Mouse (Mus musculus) heart, embryonic 13.5 days (tissue): ENCODE results near the gene Hist2h3c2. TPM values are rescaled to one million over a fixed set of nuclear protein-coding genes. Genes with fewer than 3 reads are reported as not detected.

Source experiments
- ATAC-seq: fragments of 200-750 bp; cut with Nextera tagmentation; 2 replicates; pipeline ENCODE4 v1.8.0; 2017; ENCODE audit warnings: moderate TSS enrichment; ENCODE audit not compliant: insufficient number of reproducible peaks, low FRiP score, low TSS enrichment; ENCODE audit errors: extremely low read depth
- H3K27ac ChIP-seq: fragments of 300-500 bp; sonication (generic); replicated peaks from 2 replicates; pipeline ENCODE4 v1.5.1; 2015; ENCODE audit warnings: moderate library complexity, mild to moderate bottlenecking, inconsistent platforms
- H3K27me3 ChIP-seq: fragments of 300-500 bp; sonication (generic); replicated peaks from 2 replicates; pipeline ENCODE4 v1.6.1; 2015; ENCODE audit warnings: mild to moderate bottlenecking, inconsistent platforms
- H3K36me3 ChIP-seq: fragments of 300-500 bp; sonication (generic); 2 replicates; pipeline ENCODE4 v1.6.1; 2015; ENCODE audit warnings: mild to moderate bottlenecking, inconsistent platforms
- H3K4me1 ChIP-seq: fragments of 300-500 bp; sonication (generic); 2 replicates; pipeline ENCODE4 v1.6.1; 2015; ENCODE audit warnings: inconsistent platforms
- H3K4me2 ChIP-seq: fragments of 300-500 bp; sonication (generic); 2 replicates; pipeline ENCODE4 v1.6.1; 2015; ENCODE audit warnings: inconsistent platforms, mild to moderate bottlenecking, moderate library complexity
- H3K4me3 ChIP-seq: fragments of 300-500 bp; sonication (generic); 2 replicates; pipeline ENCODE4 v1.5.1; 2015; ENCODE audit warnings: moderate library complexity, mild to moderate bottlenecking, inconsistent platforms
- H3K9ac ChIP-seq: fragments of 300-500 bp; sonication (generic); 2 replicates; pipeline ENCODE4 v1.6.1; 2015; ENCODE audit warnings: inconsistent platforms, mild to moderate bottlenecking, moderate library complexity
- H3K9me3 ChIP-seq: fragments of 300-500 bp; sonication (generic); 2 replicates; pipeline ENCODE4 v1.6.1; 2016; ENCODE audit warnings: inconsistent platforms
- WGBS: fragments of 180-500 bp; shearing (Covaris S2); methylation state at CpG from one replicate; pipeline ENCODE4 v1.1.7; 2015; ENCODE audit warnings: mixed read lengths; 5-methylcytosine and 5-hydroxymethylcytosine counted together
- polyA plus RNA-seq: library from polyadenylated mRNA; unstranded; fragments of >200 nt; fragmentation: Nextera tagmentation; extraction: Ambion mirVana; gene quantifications from 2 replicates; pipeline ENCODE4 v1.2.1, GENCODE M21; 2015

Hist2h3c2 gene
- polyA plus RNA-seq, 1 experiment from 2014 or later: 4.3 TPM

DNA sequence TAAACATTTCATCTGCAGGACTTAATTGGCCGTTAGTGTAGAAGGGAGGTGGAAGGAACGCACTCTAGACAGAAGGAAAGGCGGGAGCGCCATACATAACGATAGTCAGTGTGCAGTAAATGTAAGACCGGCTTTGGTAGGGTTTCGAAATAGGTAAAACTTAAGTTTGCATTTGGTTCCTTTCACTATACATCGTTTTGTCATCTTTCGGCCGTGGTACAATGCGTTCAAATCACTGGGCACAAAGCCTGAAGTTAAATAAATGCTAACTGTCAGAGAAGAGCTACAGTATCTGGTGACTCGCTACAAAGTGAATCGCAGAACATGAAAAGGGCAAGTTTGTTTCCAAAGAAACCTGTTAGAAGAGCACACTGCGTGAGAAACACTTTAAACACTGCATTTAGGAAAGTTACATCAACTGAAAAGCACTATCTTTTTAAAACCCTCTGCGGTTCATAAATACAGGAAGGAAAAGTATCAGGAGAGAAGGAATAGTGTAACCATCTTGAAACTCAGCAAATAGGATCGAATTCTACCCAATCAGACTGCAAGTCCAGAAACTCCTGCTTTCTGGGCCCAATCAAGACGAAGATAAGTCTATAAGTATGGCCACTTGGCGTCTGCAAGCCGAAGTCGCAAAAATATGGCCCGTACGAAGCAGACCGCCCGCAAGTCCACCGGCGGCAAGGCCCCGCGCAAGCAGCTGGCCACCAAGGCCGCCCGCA lies 29.3 kb upstream of the Hist2h3c2 start, which contains the start of gene Hist2h3b:
Gene Hist2h3b, plus strand, starts transcription at position 604 of the 725 bp plus-strand sequence.
- H3K9ac ChIP-seq: peak within 1 kb of the TSS; percentile 85
- H3K36me3 ChIP-seq: no peaks in the 10 kb centered on the region
- H3K4me2 ChIP-seq: peak within 1 kb of the TSS; percentile 86
- no peaks in the 10 kb centered on the region for H3K9me3 ChIP-seq
- no peak for ATAC-seq
- no peaks in the 10 kb centered on the region for H3K27me3 ChIP-seq
- H3K27ac ChIP-seq: peak within 1 kb of the TSS; percentile 95
- H3K4me1 ChIP-seq: peaks cover 29% of the 10 kb centered on the region
- H3K4me3 ChIP-seq: peak within 1 kb of the TSS; percentile 62
- WGBS: 22% methylated on average over 30 of the region's 30 CpGs

DNA sequence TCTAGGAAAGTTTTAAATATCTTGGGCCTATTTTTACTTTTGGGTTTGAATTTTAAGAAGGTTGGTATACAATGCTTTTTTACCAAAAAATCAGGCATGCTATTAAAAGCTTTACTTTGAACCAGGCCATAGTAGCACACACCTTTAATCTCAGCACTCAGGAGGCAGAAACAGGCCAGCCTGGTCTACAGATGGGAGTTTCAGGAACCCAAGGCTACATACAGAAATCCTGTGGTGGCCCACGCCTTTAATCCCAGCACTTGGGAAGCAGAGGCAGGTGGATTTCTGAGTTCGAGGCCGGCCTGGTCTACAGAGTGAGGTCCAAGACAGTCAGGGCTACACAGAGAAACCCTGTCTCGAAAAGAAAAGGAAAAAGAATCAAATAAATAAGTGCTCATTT lies 28.6 kb upstream of the Hist2h3c2 start:
- H3K9me3 ChIP-seq: no peaks in the 10 kb centered on the region
- H3K27ac ChIP-seq: peak overlapping the region; percentile 81
- H3K36me3 ChIP-seq: no peaks in the 10 kb centered on the region
- H3K4me1 ChIP-seq: peaks cover 30% of the 10 kb centered on the region
- no peaks in the 10 kb centered on the region for H3K27me3 ChIP-seq
- 84% methylated on average over 4 of the region's 4 CpGs for WGBS
- H3K9ac ChIP-seq: no peak overlapping the region
- H3K4me2 ChIP-seq: peak overlapping the region; percentile 86
- ATAC-seq: no peak
- no peak overlapping the region for H3K4me3 ChIP-seq

DNA sequence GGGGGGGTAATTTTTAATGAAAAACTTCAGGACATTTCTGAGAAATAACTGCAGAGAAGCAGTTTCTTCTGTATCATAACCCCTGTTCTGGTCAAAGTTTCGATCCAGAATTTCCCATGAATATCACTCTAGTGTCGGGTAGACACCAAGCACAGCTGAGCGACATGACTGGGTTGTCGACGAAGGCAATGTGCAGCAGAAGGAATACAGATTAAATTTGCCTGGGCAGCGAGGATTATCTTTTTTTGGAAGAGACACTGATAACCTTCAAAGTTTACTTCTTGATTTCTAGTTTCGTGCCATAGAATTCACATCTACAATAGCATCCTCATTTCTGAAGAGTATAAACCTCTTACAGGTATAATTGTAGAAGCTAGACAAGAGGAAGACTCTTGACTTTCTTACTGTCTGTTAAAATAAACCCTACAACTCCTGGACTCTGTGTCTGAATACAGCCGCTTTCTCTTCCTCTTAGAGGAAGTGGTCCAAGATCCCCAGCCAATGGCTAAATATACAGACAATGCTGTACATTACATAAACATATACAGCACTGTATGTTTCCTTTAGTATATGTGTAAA lies 27.3 kb upstream of the Hist2h3c2 start:
- H3K4me3 ChIP-seq: no peak overlapping the region
- no peak overlapping the region for H3K9ac ChIP-seq
- no peaks in the 10 kb centered on the region for H3K36me3 ChIP-seq
- H3K27me3 ChIP-seq: no peaks in the 10 kb centered on the region
- H3K27ac ChIP-seq: no peak overlapping the region
- H3K4me2 ChIP-seq: no peak overlapping the region
- WGBS: 61% methylated on average over 8 of the region's 8 CpGs
- peaks cover 43% of the 10 kb centered on the region for H3K4me1 ChIP-seq
- H3K9me3 ChIP-seq: no peaks in the 10 kb centered on the region
- no peak for ATAC-seq

DNA sequence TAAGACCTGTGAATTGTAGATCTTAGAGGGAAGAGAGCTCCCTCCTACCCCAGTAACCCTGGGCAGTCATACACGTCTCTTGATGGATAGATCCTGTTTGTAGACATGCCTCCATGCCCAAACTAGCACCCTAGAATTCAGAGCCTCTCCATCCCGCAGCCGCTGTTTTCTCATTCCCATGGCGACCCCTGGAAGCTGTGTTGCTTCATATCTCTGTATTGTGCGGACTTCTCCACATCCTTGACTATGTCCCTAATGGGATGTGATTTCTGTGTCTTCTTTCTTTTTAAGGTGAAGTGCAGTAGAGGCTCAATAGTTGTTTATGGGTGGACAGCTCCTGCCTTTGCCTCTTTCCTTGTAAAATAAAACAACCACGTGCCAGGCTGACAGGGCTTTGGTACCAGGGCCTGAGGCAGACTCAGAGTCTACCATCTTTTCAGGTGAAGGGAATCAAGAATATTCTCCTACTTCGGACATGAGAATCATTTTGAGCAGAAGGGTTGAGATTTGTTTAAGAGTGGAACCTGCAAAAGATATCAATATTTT lies 25.6 kb upstream of the Hist2h3c2 start:
- no peaks in the 10 kb centered on the region for H3K27me3 ChIP-seq
- peaks cover 41% of the 10 kb centered on the region for H3K4me1 ChIP-seq
- peak overlapping the region; percentile 96 for H3K27ac ChIP-seq
- peak overlapping the region; percentile 94 for H3K9ac ChIP-seq
- no peaks in the 10 kb centered on the region for H3K9me3 ChIP-seq
- 72% methylated on average over 7 of the region's 7 CpGs for WGBS
- H3K4me3 ChIP-seq: peak overlapping the region; percentile 58
- H3K4me2 ChIP-seq: peak overlapping the region; percentile 85
- no peaks in the 10 kb centered on the region for H3K36me3 ChIP-seq
- no peak for ATAC-seq

DNA sequence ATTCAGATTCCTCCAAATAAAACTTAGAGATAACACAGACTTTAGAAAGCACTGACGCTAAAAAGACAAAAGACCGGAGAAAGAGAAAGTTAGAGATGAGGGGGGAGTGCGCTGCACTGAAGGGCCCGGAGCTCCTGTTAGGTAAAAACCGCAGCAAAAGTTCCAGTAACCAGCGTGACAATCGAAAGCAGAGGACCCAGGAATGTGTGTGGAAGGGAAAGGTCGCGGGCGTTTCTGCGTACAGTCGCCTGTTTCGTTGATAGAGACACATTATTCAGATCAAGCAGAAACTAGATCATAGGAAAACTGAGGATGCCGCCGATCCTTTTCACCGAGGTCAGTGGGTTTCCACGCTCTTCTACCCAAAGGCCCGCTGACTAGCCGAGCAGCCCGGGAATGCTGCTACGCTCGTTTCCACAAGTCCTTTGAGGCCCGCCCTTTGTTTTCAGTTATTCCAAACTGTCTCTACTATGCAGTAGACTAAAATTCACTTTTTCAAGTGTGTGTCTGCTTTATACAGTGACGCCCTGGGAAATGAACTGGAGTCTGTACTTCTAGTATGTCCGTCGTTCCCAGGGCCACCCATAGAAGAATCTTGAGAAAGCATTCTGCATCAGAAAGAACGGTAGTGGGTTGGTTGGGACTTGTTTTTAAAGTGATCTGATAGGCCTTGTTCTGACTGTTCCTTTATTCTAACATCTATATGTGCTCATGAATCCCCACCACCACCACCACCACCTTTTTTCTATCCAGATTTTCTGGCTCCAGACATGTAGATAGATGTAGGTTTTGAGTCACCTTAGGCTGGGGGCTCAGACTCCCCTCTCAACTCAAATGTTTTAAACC lies 24.9 kb upstream of the Hist2h3c2 start:
- Histone ChIP-seq H3K4me3 (peak overlapping the region; percentile 58), H3K9me3 (no peaks in the 10 kb centered on the region)
- ATAC-seq: no peak

DNA sequence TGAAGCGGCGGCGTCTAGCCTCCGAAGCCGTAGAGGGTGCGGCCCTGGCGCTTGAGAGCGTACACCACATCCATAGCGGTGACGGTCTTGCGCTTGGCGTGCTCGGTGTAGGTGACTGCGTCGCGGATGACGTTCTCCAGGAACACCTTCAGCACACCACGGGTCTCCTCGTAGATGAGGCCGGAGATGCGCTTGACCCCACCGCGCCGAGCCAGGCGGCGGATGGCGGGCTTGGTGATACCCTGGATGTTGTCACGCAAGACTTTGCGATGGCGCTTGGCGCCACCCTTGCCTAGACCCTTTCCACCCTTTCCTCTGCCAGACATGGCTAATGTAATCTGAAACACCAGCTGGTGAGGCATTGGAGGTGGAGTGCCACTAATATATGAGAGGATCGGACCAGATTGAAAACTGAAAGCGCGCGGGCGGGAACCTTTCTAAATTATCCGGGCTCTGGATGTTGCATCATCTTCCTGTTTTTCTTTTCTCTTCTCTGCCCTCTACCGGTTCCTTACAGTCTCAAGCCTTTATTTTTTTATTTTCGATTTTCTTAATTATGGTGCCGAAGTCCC lies 24.1 kb upstream of the Hist2h3c2 start, which contains the start of gene Hist2h4:
Gene Hist2h4, minus strand, starts transcription at position 333 of the 572 bp plus-strand sequence.
- Histone ChIP-seq H3K4me1 (peaks cover 37% of the 10 kb centered on the region), H3K9ac (peak within 1 kb of the TSS; percentile 94), H3K9me3 (no peaks in the 10 kb centered on the region), H3K36me3 (no peaks in the 10 kb centered on the region), H3K4me2 (peak within 1 kb of the TSS; percentile 85), H3K4me3 (peak within 1 kb of the TSS; percentile 58), H3K27me3 (no peaks in the 10 kb centered on the region), H3K27ac (peak within 1 kb of the TSS; percentile 96)
- ATAC-seq: peak; percentile 54; the same call in 1 of the 2 replicates
- under 1% methylated on average over 40 of the region's 40 CpGs for WGBS

More for the DNA sequence above, 24.9 kb upstream of the Hist2h3c2 start:
- Histone ChIP-seq H3K27me3 (no peaks in the 10 kb centered on the region), H3K27ac (peak overlapping the region; percentile 96), H3K9ac (peak overlapping the region; percentile 94), H3K4me1 (peaks cover 39% of the 10 kb centered on the region), H3K36me3 (no peaks in the 10 kb centered on the region), H3K4me2 (peak overlapping the region; percentile 85)
- 8% methylated on average over 27 of the region's 27 CpGs for whole genome bisulfite sequencing

DNA sequence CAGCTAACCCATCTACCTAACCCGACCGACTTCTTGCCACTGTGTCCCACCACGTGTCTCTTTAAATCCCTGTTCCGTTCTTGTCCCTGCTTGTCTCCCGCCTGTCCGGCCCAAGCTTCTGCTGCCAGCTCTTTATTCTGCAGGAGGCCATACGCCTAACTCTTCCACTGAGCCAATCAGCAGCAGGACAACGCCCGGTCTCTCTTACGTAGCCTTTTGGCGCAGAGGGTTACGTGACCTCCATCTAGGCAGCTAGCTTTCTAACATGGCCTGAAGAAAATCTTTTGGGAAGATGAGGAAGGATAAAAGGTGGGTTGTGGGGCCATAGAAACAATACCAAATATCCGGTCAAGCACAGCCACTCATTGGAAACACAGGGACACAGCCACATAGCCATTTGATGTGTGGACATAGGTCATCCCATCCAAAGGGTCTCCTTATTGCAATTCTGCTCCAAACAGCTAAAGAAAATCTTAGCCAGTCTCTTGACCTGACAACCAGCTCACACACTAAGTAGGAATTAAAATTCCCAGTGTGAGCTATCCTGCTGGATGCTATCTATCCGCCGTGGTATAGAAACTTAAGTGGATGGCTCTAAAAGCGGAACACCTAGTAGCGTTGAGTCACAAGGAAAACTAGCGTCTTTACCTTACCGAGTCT lies 23.4 kb upstream of the Hist2h3c2 start:
- no peaks in the 10 kb centered on the region for H3K27me3 ChIP-seq
- WGBS: under 1% methylated on average over 19 of the region's 19 CpGs
- peak; percentile 81 for ATAC-seq

DNA sequence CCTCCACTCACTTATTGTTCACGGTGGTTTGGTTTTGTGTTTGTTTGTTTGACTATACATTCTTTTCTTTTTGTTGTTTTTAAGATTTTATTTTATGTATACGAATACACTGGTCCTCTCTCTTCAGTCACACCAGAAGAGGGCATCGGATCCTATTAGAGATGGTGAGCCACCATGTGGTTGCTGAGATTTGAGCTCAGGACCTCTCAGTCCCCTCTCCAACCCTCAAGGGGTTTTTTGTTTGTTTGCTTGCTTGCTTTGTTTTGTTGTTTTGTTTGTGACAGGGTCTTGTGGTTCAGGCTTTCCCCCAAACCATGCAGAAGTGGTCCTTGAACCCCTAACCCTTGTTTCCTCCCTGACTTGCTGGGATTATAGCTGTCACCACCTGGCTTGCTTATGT lies 22.7 kb upstream of the Hist2h3c2 start:
- WGBS: 58% methylated on average over 3 of the region's 3 CpGs
- Histone ChIP-seq H3K36me3 (no peaks in the 10 kb centered on the region), H3K4me3 (peak overlapping the region; percentile 58), H3K9me3 (no peaks in the 10 kb centered on the region), H3K4me2 (peak overlapping the region; percentile 85), H3K9ac (peak overlapping the region; percentile 94), H3K4me1 (peaks cover 31% of the 10 kb centered on the region), H3K27ac (peak overlapping the region; percentile 96), H3K27me3 (no peaks in the 10 kb centered on the region)
- no peak for ATAC-seq

More for the DNA sequence above, 23.4 kb upstream of the Hist2h3c2 start:
- no peaks in the 10 kb centered on the region for H3K9me3 ChIP-seq
- H3K27ac ChIP-seq: peak overlapping the region; percentile 96
- peaks cover 31% of the 10 kb centered on the region for H3K4me1 ChIP-seq
- peak overlapping the region; percentile 94 for H3K9ac ChIP-seq
- H3K4me2 ChIP-seq: peak overlapping the region; percentile 85
- no peaks in the 10 kb centered on the region for H3K36me3 ChIP-seq
- H3K4me3 ChIP-seq: peak overlapping the region; percentile 58

DNA sequence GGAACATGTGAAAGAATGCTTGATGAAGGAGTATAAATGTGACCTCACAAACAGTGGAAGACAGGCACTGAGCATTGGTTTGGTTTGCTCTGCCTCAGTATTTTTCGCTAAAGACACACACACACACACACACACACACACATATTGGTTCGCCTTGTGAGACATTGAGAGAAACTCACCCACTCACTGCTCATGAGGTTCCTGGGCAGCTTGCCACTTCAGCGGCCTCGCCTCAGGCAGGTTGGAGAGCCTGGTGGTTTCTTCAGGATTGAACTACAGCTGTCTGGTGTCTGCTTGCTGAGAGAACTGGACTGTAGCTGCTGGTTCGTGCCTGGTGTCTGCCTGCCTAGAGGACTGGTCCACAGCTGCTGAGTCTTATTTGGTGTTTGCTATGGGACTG lies 21.3 kb upstream of the Hist2h3c2 start:
- ATAC-seq: no peak
- H3K4me2 ChIP-seq: no peak overlapping the region
- no peak overlapping the region for H3K4me3 ChIP-seq
- peaks cover 30% of the 10 kb centered on the region for H3K4me1 ChIP-seq
- WGBS: 83% methylated on average over 5 of the region's 5 CpGs
- no peaks in the 10 kb centered on the region for H3K27me3 ChIP-seq
- no peaks in the 10 kb centered on the region for H3K9me3 ChIP-seq
- no peak overlapping the region for H3K27ac ChIP-seq
- H3K36me3 ChIP-seq: no peaks in the 10 kb centered on the region
- H3K9ac ChIP-seq: no peak overlapping the region

DNA sequence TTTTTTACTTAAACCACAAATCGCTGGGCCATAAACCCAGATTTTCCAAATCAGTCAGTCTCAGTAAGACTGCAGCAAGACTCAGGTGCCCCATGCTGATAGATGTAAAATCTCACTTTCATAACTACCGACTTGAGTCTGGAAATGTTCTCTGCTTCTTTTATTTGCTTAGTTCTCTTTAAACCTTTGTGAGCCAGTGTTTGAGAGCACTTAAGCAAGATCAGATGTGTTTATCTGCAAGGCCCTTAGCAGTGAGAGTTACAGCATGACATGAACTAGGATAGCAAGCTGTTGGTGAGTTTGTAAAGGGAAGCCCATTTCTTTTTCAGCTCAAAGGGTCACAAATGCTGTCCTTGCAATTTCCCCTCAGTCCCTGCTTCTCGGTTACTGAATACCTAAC lies 18.3 kb upstream of the Hist2h3c2 start:
- Histone ChIP-seq H3K36me3 (no peaks in the 10 kb centered on the region), H3K9ac (0 out of 2 replicates have a peak overlapping the region, but pooled peaks have one; percentile 14), H3K4me3 (no peak overlapping the region), H3K27me3 (no peaks in the 10 kb centered on the region), H3K9me3 (no peaks in the 10 kb centered on the region), H3K4me1 (peaks cover 15% of the 10 kb centered on the region), H3K27ac (no peak overlapping the region), H3K4me2 (no peak overlapping the region)
- WGBS: 71% methylated on average over 3 of the region's 3 CpGs
- no peak for ATAC-seq
